Mouse (Mus musculus) myocyte (in vitro differentiated cells): ENCODE data around the gene Bnip2.

Source experiments
- E2F4 ChIP-seq: IDR thresholded peaks from one replicate; pipeline ENCODE4 v1.6.1; 2011; ENCODE audit warnings: mild to moderate bottlenecking, control low read depth, moderate library complexity; ENCODE audit not compliant: insufficient read depth
- MAX ChIP-seq: IDR thresholded peaks from one replicate; pipeline ENCODE4 v1.6.1; 2011; ENCODE audit warnings: low read depth, mild to moderate bottlenecking, control low read depth
- POLR2A ChIP-seq: IDR thresholded peaks from one replicate; pipeline ENCODE4 v1.6.1; 2011; ENCODE audit warnings: low read depth, mild to moderate bottlenecking, control low read depth, moderate library complexity; ENCODE audit not compliant: insufficient read length
- POLR2AphosphoS2 ChIP-seq: IDR thresholded peaks from one replicate; pipeline ENCODE4 v1.6.1; 2011; ENCODE audit warnings: low read depth, control low read depth; ENCODE audit not compliant: insufficient read length

DNA sequence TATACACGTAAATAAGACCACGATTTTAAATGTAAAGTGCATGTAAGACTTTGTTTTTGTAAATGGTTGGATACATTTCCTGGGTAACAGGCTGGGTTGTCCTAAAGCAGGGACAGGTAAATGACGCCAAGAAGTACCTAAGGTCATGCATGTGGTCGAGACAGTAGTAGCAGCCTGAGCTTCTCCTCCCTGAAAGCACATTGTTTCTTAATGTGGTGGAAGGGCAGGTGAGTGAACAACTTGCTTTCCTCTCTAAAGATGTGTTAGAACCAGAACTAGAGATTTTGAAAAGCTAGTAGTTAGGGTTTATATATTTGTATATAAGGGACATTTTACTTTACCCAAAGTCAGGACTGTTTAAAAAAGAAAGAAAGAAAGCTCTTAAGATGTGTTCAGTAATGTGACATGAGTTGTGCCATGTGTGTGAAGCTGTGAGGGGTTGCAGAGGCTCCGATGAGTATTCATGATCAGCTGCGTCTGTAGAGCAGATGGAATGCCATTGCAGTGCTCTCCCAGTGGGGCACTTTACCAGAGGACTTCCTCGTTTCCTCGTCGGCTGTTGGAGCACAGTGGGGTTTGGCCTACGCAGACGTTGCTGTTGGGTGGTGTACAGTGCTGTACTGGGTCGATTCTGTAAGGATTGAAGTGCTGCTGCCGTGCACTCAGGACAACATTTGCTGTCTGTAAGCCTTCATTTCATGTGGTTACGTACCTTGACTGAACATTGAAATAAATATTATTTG is 18.4 kb downstream of the Bnip2 start:
- TF ChIP-seq POLR2A = no peak
- TF ChIP-seq E2F4 = no peak
- TF ChIP-seq POLR2AphosphoS2 = no peak
- TF ChIP-seq MAX = no peak
